Mouse (Mus musculus): Measurements from ENCODE around the gene Clpb. TPM values are rescaled to one million over a fixed set of nuclear protein-coding genes. Genes with fewer than 3 reads are reported as not detected.

Clpb gene
- polyA plus RNA-seq, 1 experiment from 2014 or later: 43.9 TPM

- no peak for ATAC-seq (ENCODE audit: low FRiP score)
- no peak overlapping the region for H3K9ac ChIP-seq
- H3K27ac ChIP-seq: peak overlapping the region; percentile 71
- H3K36me3 ChIP-seq (replicated peaks): peaks cover 51% of the 10 kb centered on the region
- no peaks in the 10 kb centered on the region for H3K9me3 ChIP-seq
- H3K4me2 ChIP-seq: peak overlapping the region; percentile 90
- WGBS: 70% methylated on average over 3 of the region's 3 CpGs
- H3K4me1 ChIP-seq: peaks cover 53% of the 10 kb centered on the region
- H3K27me3 ChIP-seq: no peaks in the 10 kb centered on the region
- no peak overlapping the region; the same call in 1 of the 2 replicates for H3K4me3 ChIP-seq (replicated peaks)
Measured at GRCm38 (mm10) chr7:101833916-101834584, 170.6 kb downstream of the Clpb start.

- Histone ChIP-seq H3K36me3 (replicated peaks) (peaks cover 43% of the 10 kb centered on the region), H3K27me3 (no peaks in the 10 kb centered on the region), H3K9ac (peak overlapping the region; percentile 44; the same call in 1 of the 2 replicates), H3K4me1 (peaks cover 53% of the 10 kb centered on the region), H3K27ac (peak overlapping the region; percentile 71), H3K4me3 (replicated peaks) (peak overlapping the region; percentile 13; the same call in 1 of the 2 replicates), H3K9me3 (no peaks in the 10 kb centered on the region), H3K4me2 (peak overlapping the region; percentile 90)
- WGBS: 69% methylated on average over 3 of the region's 3 CpGs
- ATAC-seq (ENCODE audit: low FRiP score): no peak
Measured at GRCm38 (mm10) chr7:101834903-101835302, 171.5 kb downstream of the Clpb start.

- no peaks in the 10 kb centered on the region for H3K27me3 ChIP-seq
- H3K9me3 ChIP-seq: no peaks in the 10 kb centered on the region
- ATAC-seq (ENCODE audit: low FRiP score): no peak
- peaks cover 36% of the 10 kb centered on the region for H3K36me3 ChIP-seq (replicated peaks)
- H3K4me3 ChIP-seq (replicated peaks): peak overlapping the region; percentile 82
- H3K4me1 ChIP-seq: peaks cover 53% of the 10 kb centered on the region
- WGBS: 51% methylated on average over 5 of the region's 5 CpGs
- peak overlapping the region; percentile 89 for H3K27ac ChIP-seq
- H3K9ac ChIP-seq: peak overlapping the region; percentile 96
- H3K4me2 ChIP-seq: peak overlapping the region; percentile 90
Measured at GRCm38 (mm10) chr7:101835457-101836109, 172.2 kb downstream of the Clpb start.

GRCm38 (mm10) chr7:101836271-101837153 is 173.1 kb downstream of the Clpb start:
- 0% methylated on average over 55 of the region's 63 CpGs for whole genome bisulfite sequencing
- H3K27ac ChIP-seq: peak overlapping the region; percentile 89
- H3K4me3 ChIP-seq (replicated peaks): peak overlapping the region; percentile 82
- H3K9ac ChIP-seq: peak overlapping the region; percentile 96
- H3K9me3 ChIP-seq: no peaks in the 10 kb centered on the region
- ATAC-seq (ENCODE audit: low FRiP score): peak; percentile 72
- H3K4me2 ChIP-seq: peak overlapping the region; percentile 90
- peaks cover 53% of the 10 kb centered on the region for H3K4me1 ChIP-seq
- peaks cover 27% of the 10 kb centered on the region for H3K36me3 ChIP-seq (replicated peaks)
- no peaks in the 10 kb centered on the region for H3K27me3 ChIP-seq

GRCm38 (mm10) chr7:101837154-101837605 is 173.7 kb downstream of the Clpb start:
- under 1% methylated on average over 20 of the region's 20 CpGs for WGBS
- H3K4me1 ChIP-seq: peaks cover 53% of the 10 kb centered on the region

GRCm38 (mm10) chr7:101837606-101838471 is 174.4 kb downstream of the Clpb start, which contains the start of gene Inppl1:
TSS of gene Inppl1 (minus strand) at chr7:101838229.
- H3K36me3 ChIP-seq (replicated peaks): peaks cover 14% of the 10 kb centered on the region
- peak within 1 kb of the TSS; percentile 96 for H3K9ac ChIP-seq
- under 1% methylated on average over 64 of the region's 64 CpGs for WGBS
- H3K4me1 ChIP-seq: peaks cover 53% of the 10 kb centered on the region
- no peaks in the 10 kb centered on the region for H3K27me3 ChIP-seq
- H3K4me2 ChIP-seq: peak within 1 kb of the TSS; percentile 90
- H3K9me3 ChIP-seq: no peaks in the 10 kb centered on the region
- peak within 1 kb of the TSS; percentile 82 for H3K4me3 ChIP-seq (replicated peaks)
- H3K27ac ChIP-seq: peak within 1 kb of the TSS; percentile 89
- peak; percentile 77 for ATAC-seq (ENCODE audit: low FRiP score)

More at GRCm38 (mm10) chr7:101837154-101837605, 173.7 kb downstream of the Clpb start:
- Histone ChIP-seq H3K4me2 (peak overlapping the region; percentile 90), H3K27ac (peak overlapping the region; percentile 89), H3K36me3 (replicated peaks) (peaks cover 20% of the 10 kb centered on the region), H3K27me3 (no peaks in the 10 kb centered on the region), H3K9me3 (no peaks in the 10 kb centered on the region), H3K4me3 (replicated peaks) (peak overlapping the region; percentile 82), H3K9ac (peak overlapping the region; percentile 96)
- peak; percentile 9 for ATAC-seq (ENCODE audit: low FRiP score)

GRCm38 (mm10) chr7:101844186-101844585 is 180.8 kb downstream of the Clpb start:
- H3K27ac ChIP-seq: no peak overlapping the region
- 83% methylated on average over 6 of the region's 6 CpGs for WGBS

More at GRCm38 (mm10) chr7:101844186-101844585, 180.8 kb downstream of the Clpb start:
- no peak for ATAC-seq (ENCODE audit: low FRiP score)
- Histone ChIP-seq H3K9me3 (no peaks in the 10 kb centered on the region), H3K4me1 (no peaks in the 10 kb centered on the region), H3K4me2 (no peak overlapping the region), H3K27me3 (no peaks in the 10 kb centered on the region), H3K36me3 (replicated peaks) (no peaks in the 10 kb centered on the region), H3K4me3 (replicated peaks) (no peak overlapping the region), H3K9ac (no peak overlapping the region)

Other genes with a start within 250 kb of the Clpb start
- 23.1 and 25.7 TPM in 2 replicates for gene Pde2a, start 241.9 kb upstream of the Clpb start, polyA plus RNA-seq (2016; fragmentation: Nextera tagmentation; extraction: Ambion mirVana)
- not detected in 2 replicates for gene Art2b, start 78.0 kb upstream of the Clpb start, polyA plus RNA-seq (2016; fragmentation: Nextera tagmentation; extraction: Ambion mirVana)
- gene Phox2a, start 154.7 kb downstream of the Clpb start, polyA plus RNA-seq (2016; fragmentation: Nextera tagmentation; extraction: Ambion mirVana): not detected in 2 replicates
- 33.0 and 41.4 TPM in 2 replicates for gene Inppl1, start 174.6 kb downstream of the Clpb start, polyA plus RNA-seq (2016; fragmentation: Nextera tagmentation; extraction: Ambion mirVana)
- 1.4 and 1.9 TPM in 2 replicates for gene Folr2, start 193.6 kb downstream of the Clpb start, polyA plus RNA-seq (2016; fragmentation: Nextera tagmentation; extraction: Ambion mirVana)
- gene Anapc15, start 200.1 kb downstream of the Clpb start, polyA plus RNA-seq (2016; fragmentation: Nextera tagmentation; extraction: Ambion mirVana): 93.1 and 96.9 TPM in 2 replicates
- 5.5 and 8.2 TPM in 2 replicates for gene Folr1, start 207.2 kb downstream of the Clpb start, polyA plus RNA-seq (2016; fragmentation: Nextera tagmentation; extraction: Ambion mirVana)
- gene Lamtor1, start 242.3 kb downstream of the Clpb start, polyA plus RNA-seq (2016; fragmentation: Nextera tagmentation; extraction: Ambion mirVana): 129 and 134 TPM in 2 replicates
- 0.68 and 0.77 TPM in 2 replicates for gene Tomt, start 242.7 kb downstream of the Clpb start, polyA plus RNA-seq (2016; fragmentation: Nextera tagmentation; extraction: Ambion mirVana)